26 mouse cellular contexts compared by ENCODE assay signal in genomic region chr10:123200320-123200659, GRCm38 (mm10). TPM values are rescaled to one million over a fixed set of nuclear protein-coding genes. Genes with fewer than 3 reads are reported as not detected.
DNase-seq lines count a peak whose midpoint lies in the region; ATAC-seq lines count a peak whose summit lies in the region.
"Had no signal": no experiment of that assay in that cellular context is flagged by ENCODE, and none has a peak within 500 bp of the region (broad histone marks: within the 10 kb centered on the region; RNA-seq: fewer than 3 reads in every experiment).

No protein-coding gene starts in this region.

- no peaks in the 10 kb centered on the region; the same call in 1 of the 2 replicates for H3K36me3 ChIP-seq in erythroblast, embryonic 14.5 days (ENCODE audit: control insufficient read depth)
- no peaks in the 10 kb centered on the region for H3K36me3 ChIP-seq in midbrain, embryonic 11.5 days (ENCODE audit: control insufficient read depth, insufficient read depth, low read length)
- H3K36me3 ChIP-seq in midbrain, embryonic 15.5 days (replicated peaks): no peaks in the 10 kb centered on the region
- no peaks in the 10 kb centered on the region for H3K36me3 ChIP-seq in liver, embryonic 16.5 days (ENCODE audit: control insufficient read depth, insufficient read depth)
- H3K36me3 ChIP-seq: embryonic facial prominence, embryonic 12.5 days; embryonic facial prominence, embryonic 15.5 days; forebrain, embryonic 10.5 days; G1E; hindbrain, embryonic 10.5 days; hindbrain, embryonic 13.5 days had no signal

- DNase-seq in midbrain, embryonic 11.5 days (ENCODE audit: low spot score, missing footprints): peak; percentile 60
- DNase-seq in R1 (ENCODE audit: low read depth, low spot score): peak; percentile 3
- DNase-seq in thymus, adult 18-20 months: no peak
- no peak for DNase-seq in right cerebral cortex, postnatal 4 days
- DNase-seq: adrenal gland, adult 8-10 months; adrenal gland, postnatal 25 days; cerebellum, adult 18-20 months; cerebellum, adult 9-11 months; cerebellum, postnatal 25 days; gastrocnemius, postnatal 10 days; gastrocnemius, postnatal 36 days had no signal

- WGBS in midbrain, embryonic 11.5 days: 90% methylated on average over 8 of the region's 8 CpGs
- WGBS in midbrain, embryonic 15.5 days: 87% methylated on average over 8 of the region's 8 CpGs
- 81% methylated on average over 8 of the region's 8 CpGs for whole genome bisulfite sequencing in liver, embryonic 16.5 days (ENCODE audit: insufficient replicate concordance)

- H3K9me3 ChIP-seq in erythroblast, embryonic 14.5 days (ENCODE audit: control insufficient read depth, low read length): peaks cover 4% of the 10 kb centered on the region
- no peaks in the 10 kb centered on the region for H3K9me3 ChIP-seq in midbrain, embryonic 11.5 days (ENCODE audit: control insufficient read depth, low read length)
- no peaks in the 10 kb centered on the region for H3K9me3 ChIP-seq in midbrain, embryonic 15.5 days
- H3K9me3 ChIP-seq in liver, embryonic 16.5 days (replicated peaks; ENCODE audit: control insufficient read depth, low read length): no peaks in the 10 kb centered on the region
- H3K9me3 ChIP-seq: embryonic facial prominence, embryonic 12.5 days; embryonic facial prominence, embryonic 15.5 days; forebrain, embryonic 10.5 days; forebrain, embryonic 13.5 days; G1E; hindbrain, embryonic 10.5 days; hindbrain, embryonic 13.5 days had no signal

- no peak for ATAC-seq in erythroblast, adult 5-6 weeks (replicated peaks; ENCODE audit: low FRiP score, poor library complexity, severe bottlenecking)
- ATAC-seq in midbrain, embryonic 11.5 days (ENCODE audit: low FRiP score): no peak
- no peak for ATAC-seq in midbrain, embryonic 15.5 days (replicated peaks)
- ATAC-seq in liver, embryonic 16.5 days (ENCODE audit: low read depth): no peak
- ATAC-seq: activated CD4-positive, CD25-positive, alpha-beta regulatory T cell, adult 4 months; forebrain, embryonic 13.5 days; forebrain, embryonic 16.5 days; hindbrain, embryonic 16.5 days had no signal

- H3K4me2 ChIP-seq in midbrain, embryonic 11.5 days: no peak overlapping the region
- no peak overlapping the region for H3K4me2 ChIP-seq in midbrain, embryonic 15.5 days
- H3K4me2 ChIP-seq in liver, embryonic 16.5 days (ENCODE audit: low read depth, low read length): 0 out of 2 replicates have a peak overlapping the region, but pooled peaks have one; percentile 17
- H3K4me2 ChIP-seq: embryonic facial prominence, embryonic 12.5 days; embryonic facial prominence, embryonic 15.5 days; forebrain, embryonic 13.5 days; heart, embryonic 11.5 days; hindbrain, embryonic 13.5 days had no signal

- H3K9ac ChIP-seq in midbrain, embryonic 11.5 days (ENCODE audit: low read length): no peak overlapping the region
- H3K9ac ChIP-seq in midbrain, embryonic 15.5 days: no peak overlapping the region
- no peak overlapping the region for H3K9ac ChIP-seq in liver, embryonic 16.5 days (ENCODE audit: low read depth, low read length)
- H3K9ac ChIP-seq: embryonic facial prominence, embryonic 12.5 days; embryonic facial prominence, embryonic 15.5 days; forebrain, embryonic 13.5 days; hindbrain, embryonic 13.5 days had no signal

- no peak overlapping the region for H3K27ac ChIP-seq in midbrain, embryonic 11.5 days (ENCODE audit: low read depth, low read length)
- H3K27ac ChIP-seq in midbrain, embryonic 15.5 days: no peak overlapping the region
- H3K27ac ChIP-seq in liver, embryonic 16.5 days (ENCODE audit: low read length): peak overlapping the region; percentile 55
- H3K27ac ChIP-seq: embryonic facial prominence, embryonic 12.5 days; embryonic facial prominence, embryonic 15.5 days; forebrain, embryonic 10.5 days; forebrain, embryonic 13.5 days; hindbrain, embryonic 10.5 days; hindbrain, embryonic 13.5 days had no signal

- peaks cover 39% of the 10 kb centered on the region for H3K4me1 ChIP-seq in erythroblast, embryonic 14.5 days (ENCODE audit: control insufficient read depth)
- H3K4me1 ChIP-seq in midbrain, embryonic 11.5 days (ENCODE audit: control insufficient read depth, insufficient read depth, low read length): peaks cover 5% of the 10 kb centered on the region; the same call in 1 of the 2 replicates
- peaks cover 10% of the 10 kb centered on the region for H3K4me1 ChIP-seq in midbrain, embryonic 15.5 days
- peaks cover 33% of the 10 kb centered on the region for H3K4me1 ChIP-seq in liver, embryonic 16.5 days (ENCODE audit: control insufficient read depth, low read depth, low read length)

- H3K4me3 ChIP-seq in erythroblast, embryonic 14.5 days (replicated peaks): peak overlapping the region; percentile 18
- H3K4me3 ChIP-seq in midbrain, embryonic 11.5 days (ENCODE audit: low read depth, low read length): no peak overlapping the region
- no peak overlapping the region for H3K4me3 ChIP-seq in midbrain, embryonic 15.5 days
- H3K4me3 ChIP-seq in liver, embryonic 16.5 days (ENCODE audit: low read depth, low read length): no peak overlapping the region
- H3K4me3 ChIP-seq: embryonic facial prominence, embryonic 12.5 days; embryonic facial prominence, embryonic 15.5 days; forebrain, embryonic 10.5 days; forebrain, embryonic 13.5 days; hindbrain, embryonic 10.5 days; hindbrain, embryonic 13.5 days had no signal

- no peaks in the 10 kb centered on the region for H3K27me3 ChIP-seq in erythroblast, embryonic 14.5 days (ENCODE audit: control insufficient read depth)
- no peaks in the 10 kb centered on the region for H3K27me3 ChIP-seq in midbrain, embryonic 11.5 days (ENCODE audit: control insufficient read depth, insufficient read depth, low read length)
- H3K27me3 ChIP-seq in midbrain, embryonic 15.5 days (replicated peaks): no peaks in the 10 kb centered on the region
- H3K27me3 ChIP-seq in liver, embryonic 16.5 days (ENCODE audit: control insufficient read depth, insufficient read depth, low read depth, low read length): no peaks in the 10 kb centered on the region
- H3K27me3 ChIP-seq: embryonic facial prominence, embryonic 12.5 days; embryonic facial prominence, embryonic 15.5 days; forebrain, embryonic 13.5 days; hindbrain, embryonic 13.5 days had no signal

RNA-seq across cellular contexts. Expression of gene Usp15, which starts 3.5 kb away (rescaled TPM):
- polyA plus RNA-seq in erythroblast, embryonic 14.5 days (2012): 0.84 and 1.4 TPM in 2 replicates
- 421 and 430 TPM in 2 replicates for total RNA-seq in erythroblast, adult 5-6 weeks (2015; ENCODE audit: low replicate concordance)
- total RNA-seq in erythroblast, adult 5-6 weeks (2017; ENCODE audit: low replicate concordance): 1,103 and 1,309 TPM in 2 replicates
- 70.1 and 73.4 TPM in 2 replicates for polyA plus RNA-seq in midbrain, embryonic 11.5 days (2014; fragmentation: Nextera tagmentation; extraction: Ambion mirVana)
- polyA plus RNA-seq in midbrain, embryonic 15.5 days (2015; fragmentation: Nextera tagmentation; extraction: Ambion mirVana): 65.9 and 71.1 TPM in 2 replicates
- polyA plus RNA-seq in liver, embryonic 16.5 days (2015; fragmentation: Nextera tagmentation; extraction: Ambion mirVana): 88.1 and 89.9 TPM in 2 replicates

Comparison
In these comparisons a context has a peak if more than half of its experiments do, and no peak if none do; other contexts are left out.
1. DNase-seq: peak in midbrain, embryonic 11.5 days (single experiment) and R1 (single experiment); none in thymus, adult 18-20 months (0 of 2) and right cerebral cortex, postnatal 4 days (single experiment).
2. RNA of gene Usp15, which starts 3.5 kb away (polyA plus RNA-seq): 88.1 to 89.9 TPM in liver, embryonic 16.5 days, 70.1 to 73.4 TPM in midbrain, embryonic 11.5 days and 65.9 to 71.1 TPM in midbrain, embryonic 15.5 days; 0.84 to 1.4 TPM in erythroblast, embryonic 14.5 days; every median in the first group is over 10 times any median in the second.